Mouse (Mus musculus) liver, embryonic 14.5 days (tissue): ENCODE data around the gene Itpkb.

Experiments used
- CTCF ChIP-seq: IDR thresholded peaks from 2 replicates; pipeline ENCODE4 v1.5.1; 2016; ENCODE audit warnings: antibody characterized with exemption, low read depth, control low read depth
- EP300 ChIP-seq: IDR thresholded peaks from 2 replicates; pipeline ENCODE4 v1.6.1; 2016; ENCODE audit warnings: antibody characterized with exemption, low read depth

DNA sequence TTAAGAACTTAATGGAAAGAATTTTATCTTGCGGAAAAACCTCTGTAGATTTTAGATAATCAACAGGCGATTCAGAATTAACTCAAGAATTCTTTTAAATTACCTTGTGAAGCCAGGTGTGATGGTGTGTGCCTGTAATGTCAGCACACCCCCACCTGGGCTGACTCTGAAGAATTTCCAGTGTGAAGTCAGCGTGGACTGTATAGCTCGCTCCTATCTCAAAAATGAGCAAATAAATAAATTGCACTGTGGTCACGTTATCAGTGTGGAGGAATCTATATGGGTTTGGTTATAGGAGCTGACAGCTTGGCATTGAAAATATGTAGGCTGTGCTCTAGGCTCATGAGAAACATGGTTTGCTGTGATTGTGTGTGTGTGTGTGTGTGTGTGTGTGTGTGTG lies 8.9 kb downstream of the Itpkb start:
- TF ChIP-seq CTCF (no peak), EP300 (no peak)
